Mouse (Mus musculus): ENCODE results near the gene Inip. TPM values are rescaled to one million over a fixed set of nuclear protein-coding genes. Genes with fewer than 3 reads are reported as not detected.

The Inip gene
- polyA plus RNA-seq (2012), result 31.0 and 31.7 TPM in 2 replicates

GRCm38 (mm10) chr4:59801489-59801888 is at the start of gene Inip:
TSS of gene Inip (minus strand) at chr4:59801589.

GRCm38 (mm10) chr4:59805181-59805967 is 4.0 kb upstream of the Inip start, which contains the start of gene Snx30:
TSS of gene Snx30 (plus strand) at chr4:59805840.

Other genes with a start within 250 kb of the Inip start
- 5.0 and 5.4 TPM in 2 replicates for gene Hsdl2, start 220.0 kb downstream of the Inip start, polyA plus RNA-seq (2012)
- gene E130308A19Rik, start 175.4 kb downstream of the Inip start, polyA plus RNA-seq (2012), result 3.4 and 4.5 TPM in 2 replicates
- 9.2 and 10.0 TPM in 2 replicates for gene Snx30, start 4.3 kb upstream of the Inip start, polyA plus RNA-seq (2012)
- gene Slc46a2, start 113.5 kb upstream of the Inip start, polyA plus RNA-seq (2012), result 0.13 TPM in 1 of 2 replicates, not detected in the other
- not detected in 2 replicates for gene Mup4, start 159.1 kb upstream of the Inip start, polyA plus RNA-seq (2012)
- gene Mup6, start 162.7 kb upstream of the Inip start, polyA plus RNA-seq (2012), result not detected in 2 replicates

Measured in megakaryocyte-erythroid progenitor cell, adult 5 weeks (primary cell).